Mouse (Mus musculus) CD4-positive, CD25-positive, alpha-beta regulatory T cell, adult 4 months (primary cell): Measurements from ENCODE around the gene Olfr548-ps1. TPM values are rescaled to one million over a fixed set of nuclear protein-coding genes. Genes with fewer than 3 reads are reported as not detected.
A peak's percentile ranks its signal among the peaks of the same experiment; 100 is the strongest.
"Not testable (repeated sequence)": the region's sequence is repeated elsewhere in the genome, so short reads cannot be mapped to it uniquely, and the experiment has no call there.

Experiments used
- ATAC-seq: one replicate; pipeline ENCODE4 v1.8.0; 2017
- polyA plus RNA-seq, 2 experiments: library from polyadenylated mRNA; unstranded; fragments of 100-300 nt; shearing (Covaris generic); gene quantifications; one replicate each; pipeline ENCODE4 v1.2.1; 2017

Olfr548-ps1 gene
- polyA plus RNA-seq, result not detected

- no peak for ATAC-seq
Measured at GRCm38 (mm10) chr7:102540596-102540995, at the start of gene Olfr548-ps1. TSS of gene Olfr548-ps1 (plus strand) at chr7:102540896.

- ATAC-seq, result not testable (repeated sequence)
Measured at GRCm38 (mm10) chr7:102494416-102494815, 46.3 kb upstream of the Olfr548-ps1 start.

DNA sequence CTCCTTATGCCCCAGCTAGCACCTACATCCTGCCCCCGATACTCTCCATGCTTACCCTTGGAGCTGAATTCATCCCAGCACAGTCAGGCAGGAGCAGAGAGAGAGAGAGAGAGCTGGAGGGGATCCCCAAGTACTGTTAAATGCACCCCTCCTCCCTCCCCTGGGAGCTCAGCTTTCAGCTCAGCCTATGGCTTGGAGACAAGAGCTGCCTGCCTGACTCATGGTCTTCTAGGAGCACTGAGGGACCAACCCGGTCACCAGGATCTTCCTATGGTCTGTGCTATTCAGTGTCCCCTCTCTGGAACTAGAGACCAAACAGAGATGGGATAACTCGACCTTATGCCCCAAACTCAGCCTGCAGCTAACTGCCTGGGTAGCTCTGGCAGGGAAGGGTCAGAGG lies 41.2 kb upstream of the Olfr548-ps1 start, which contains the start of gene Olfr545:
Gene Olfr545, minus strand, starts transcription at position 101 of the 400 bp plus-strand sequence.
- no peak for ATAC-seq

DNA sequence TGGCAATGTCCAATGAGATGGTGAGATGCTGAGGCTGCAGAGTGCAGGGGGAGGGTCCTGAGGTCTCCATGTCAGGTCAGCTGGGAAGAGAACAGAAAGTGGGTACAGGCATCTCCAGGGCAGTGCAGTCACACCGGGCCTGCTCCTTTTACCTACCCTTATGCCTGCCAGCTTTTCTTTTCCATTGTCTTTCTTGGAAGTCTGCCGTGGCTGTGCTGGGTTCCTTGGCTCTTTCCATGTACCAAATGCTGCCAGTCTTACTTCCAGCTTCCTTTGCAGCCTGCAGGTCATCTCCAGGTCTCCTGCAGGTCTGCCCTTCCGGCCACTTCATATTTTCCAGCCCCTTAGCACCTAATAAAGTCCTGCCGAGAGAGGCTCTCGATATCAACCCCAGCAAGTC lies 38.7 kb upstream of the Olfr548-ps1 start:
- ATAC-seq, result no peak

- ATAC-seq, result peak; percentile 70
Measured at GRCm38 (mm10) chr7:102506848-102507247, 33.8 kb upstream of the Olfr548-ps1 start.

GRCm38 (mm10) chr7:102508066-102508465 lies 32.6 kb upstream of the Olfr548-ps1 start:
- no peak for ATAC-seq

- ATAC-seq, result no peak
Measured at GRCm38 (mm10) chr7:102508666-102509065, 32.0 kb upstream of the Olfr548-ps1 start.

DNA sequence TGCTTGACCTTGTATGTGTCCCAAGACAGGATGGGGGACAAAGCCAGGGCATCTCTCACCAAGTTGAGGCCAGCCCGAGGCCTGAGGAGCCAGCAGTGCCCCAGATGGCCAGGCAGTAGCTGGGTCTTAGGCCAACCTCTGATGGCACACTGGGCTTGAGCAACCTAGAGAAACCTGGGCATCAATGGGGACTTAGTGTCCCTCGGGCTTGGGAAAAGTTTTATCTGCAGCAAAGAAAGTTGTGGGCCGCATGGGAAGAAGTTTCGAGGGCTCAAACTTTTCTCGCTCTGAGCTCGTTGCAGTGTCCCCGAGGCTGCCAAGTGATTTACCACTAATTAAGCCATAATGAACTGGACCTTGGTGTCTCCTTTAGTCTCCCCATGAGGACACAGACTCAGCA lies 31.0 kb upstream of the Olfr548-ps1 start:
- no peak for ATAC-seq

GRCm38 (mm10) chr7:102511927-102512326 lies 28.8 kb upstream of the Olfr548-ps1 start:
- ATAC-seq, result no peak

GRCm38 (mm10) chr7:102512814-102513435 lies 27.8 kb upstream of the Olfr548-ps1 start:
- peak; percentile 97 for ATAC-seq

DNA sequence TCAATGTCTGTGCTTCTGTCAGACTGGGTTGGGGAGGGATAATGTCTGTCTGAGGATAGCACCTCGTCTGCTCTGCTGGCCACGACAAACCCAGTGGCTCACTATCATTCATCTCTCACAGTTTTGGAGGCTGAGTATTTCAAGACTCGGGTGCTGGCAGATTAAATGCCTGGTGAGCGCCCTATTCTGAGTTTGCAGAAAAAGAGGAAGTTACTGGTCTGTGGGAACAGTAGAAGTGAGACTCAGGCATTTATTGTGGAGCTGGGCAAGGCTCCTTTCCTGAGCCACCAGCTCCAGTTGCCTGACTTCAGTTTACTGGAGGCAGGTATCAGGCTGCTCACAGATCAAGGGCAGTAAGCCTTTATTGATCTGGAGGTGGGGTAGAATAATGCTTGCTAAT lies 26.6 kb upstream of the Olfr548-ps1 start:
- ATAC-seq, result no peak

- no peak for ATAC-seq
Measured at GRCm38 (mm10) chr7:102516261-102517050, 24.2 kb upstream of the Olfr548-ps1 start.

GRCm38 (mm10) chr7:102517051-102517335 lies 23.7 kb upstream of the Olfr548-ps1 start:
- ATAC-seq, result no peak

DNA sequence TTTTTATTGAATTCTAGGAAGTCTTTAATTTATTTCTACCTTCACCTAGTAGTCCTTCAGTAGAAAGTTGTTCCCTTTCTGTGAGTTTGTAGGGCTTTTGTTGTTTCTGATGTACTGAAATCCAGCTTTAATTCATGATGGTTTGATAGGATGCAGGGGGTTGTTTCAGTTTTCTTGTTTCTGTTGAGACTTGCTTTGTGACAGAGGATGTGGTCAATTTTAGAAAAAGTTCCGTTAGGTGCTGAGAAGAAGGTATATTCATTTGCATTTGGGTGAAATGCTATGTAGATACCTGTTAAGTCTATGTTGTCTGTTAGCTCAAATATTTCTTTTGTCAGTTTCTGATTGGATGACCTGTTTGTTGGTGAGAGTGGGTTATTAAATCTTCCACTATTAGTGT lies 11.6 kb upstream of the Olfr548-ps1 start:
- ATAC-seq, result peak; percentile 95

DNA sequence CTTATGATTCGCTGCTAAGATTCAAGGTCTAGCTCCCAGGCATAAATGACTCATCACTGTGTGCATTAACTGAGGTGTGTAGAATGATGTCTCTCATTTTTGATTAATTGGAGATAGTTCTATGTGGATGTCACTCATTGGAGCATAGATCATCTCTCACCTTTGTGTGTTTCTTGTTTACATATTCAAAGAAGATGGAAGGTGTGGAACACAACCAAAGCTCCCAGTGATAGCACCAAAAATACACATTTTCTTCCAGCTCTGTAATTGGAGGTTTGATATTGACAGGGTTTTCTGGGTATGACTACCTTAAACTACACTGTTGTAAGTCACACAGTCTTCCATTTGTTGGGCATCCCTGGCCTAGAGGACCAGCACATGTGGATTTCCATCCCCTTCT lies 6.2 kb upstream of the Olfr548-ps1 start, which contains the start of gene Olfr547:
Gene Olfr547, plus strand, starts transcription at position 301 of the 400 bp plus-strand sequence.
- ATAC-seq, result no peak

DNA sequence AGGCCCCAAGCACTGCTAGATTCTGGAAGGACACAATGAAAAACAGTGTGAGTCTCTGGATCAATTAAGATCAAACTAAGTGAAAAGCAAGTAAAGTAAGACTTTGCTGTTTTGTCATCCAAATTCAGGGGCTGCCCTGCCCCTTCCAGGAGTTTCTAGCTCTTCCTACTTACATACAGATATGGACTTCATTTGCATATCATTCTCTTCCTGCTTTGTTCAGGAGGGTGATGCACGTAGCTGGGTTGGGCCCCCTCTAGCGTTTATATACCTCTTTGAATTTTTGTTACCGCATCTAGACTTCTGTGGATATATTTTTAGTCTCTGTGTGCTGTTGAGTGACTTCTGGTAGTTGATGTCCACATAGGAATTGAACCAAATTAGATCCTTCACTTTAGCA lies 555 bp downstream of the Olfr548-ps1 start:
- ATAC-seq, result peak; percentile 47

DNA sequence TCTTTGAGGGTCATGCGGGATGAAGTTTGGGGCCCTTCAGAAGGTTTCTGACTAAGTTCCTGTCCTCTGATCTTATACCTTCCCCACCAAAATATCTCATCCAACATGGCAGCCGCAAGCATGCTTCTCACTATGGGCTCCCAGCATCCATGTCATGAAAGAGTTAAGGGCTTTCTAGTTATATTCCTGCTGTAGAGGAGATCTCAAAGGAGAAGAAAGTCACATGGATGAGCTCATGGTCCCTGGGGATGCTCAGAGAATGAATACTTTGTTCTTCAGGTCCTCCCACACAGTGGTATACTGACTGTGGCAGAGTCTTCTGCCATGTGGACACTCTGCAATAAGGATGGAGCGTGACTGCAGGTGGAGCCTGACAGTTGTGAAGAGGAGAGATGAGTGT lies 8.9 kb downstream of the Olfr548-ps1 start, which contains the start of gene Olfr549:
Gene Olfr549, plus strand, starts transcription at position 301 of the 400 bp plus-strand sequence.
- no peak for ATAC-seq

GRCm38 (mm10) chr7:102553279-102553678 lies 12.6 kb downstream of the Olfr548-ps1 start:
- ATAC-seq, result peak; percentile 67

- peak; percentile 100 for ATAC-seq
Measured at GRCm38 (mm10) chr7:102564999-102565997, 24.6 kb downstream of the Olfr548-ps1 start, which contains the start of gene Trim21. TSS of gene Trim21 (minus strand) at chr7:102565486.

GRCm38 (mm10) chr7:102566219-102566618 lies 25.5 kb downstream of the Olfr548-ps1 start:
- no peak for ATAC-seq

GRCm38 (mm10) chr7:102571142-102571541 lies 30.4 kb downstream of the Olfr548-ps1 start, which contains the start of gene Olfr550:
TSS of gene Olfr550 (plus strand) at chr7:102571442.
- no peak for ATAC-seq

- no peak for ATAC-seq
Measured at GRCm38 (mm10) chr7:102573174-102573830, 32.6 kb downstream of the Olfr548-ps1 start.
